Mouse (Mus musculus) MEL (cell line): ENCODE results near the gene Rif1. TPM values are rescaled to one million over a fixed set of nuclear protein-coding genes. Genes with fewer than 3 reads are reported as not detected.

Experiments used
- DNase-seq: peaks from one replicate; pipeline ENCODE4 v3.0.0; 2011; ENCODE audit warnings: low read depth, low spot score
- H3K27ac ChIP-seq: 2 replicates; pipeline ENCODE4 v1.5.1; 2012; ENCODE audit warnings: low read depth, mild to moderate bottlenecking, control low read depth, low read length, moderate library complexity; ENCODE audit not compliant: control insufficient read depth
- H3K27me3 ChIP-seq, 2 experiments: fragments of 150-350 bp in 1 of 2; sonication (generic) in 1 of 2; 2 replicates each; pipeline ENCODE4 v1.6.1; 2012; ENCODE audit warnings: low read length in 2 of 2, mild to moderate bottlenecking in 2 of 2, improper control_type of control experiment in 1 of 2, moderate library complexity in 1 of 2; ENCODE audit not compliant: insufficient read depth in 2 of 2, control insufficient read depth in 1 of 2
- H3K36me3 ChIP-seq, 2 experiments: 2 replicates each; pipeline ENCODE4 v1.6.1; 2012 to 2014; ENCODE audit warnings: low read length in 2 of 2, improper control_type of control experiment in 1 of 2, inconsistent platforms in 1 of 2, mild to moderate bottlenecking in 1 of 2; ENCODE audit not compliant: insufficient read depth in 2 of 2, control insufficient read depth in 1 of 2
- H3K4me1 ChIP-seq, 2 experiments: fragments of 150-350 bp in 1 of 2; sonication (generic) in 1 of 2; 2 replicates each; pipeline ENCODE4 v1.6.1; 2012; ENCODE audit warnings: low read length in 2 of 2, improper control_type of control experiment in 1 of 2, mild to moderate bottlenecking in 1 of 2; ENCODE audit not compliant: insufficient read depth in 2 of 2, control insufficient read depth in 1 of 2
- H3K4me3 ChIP-seq, 2 experiments: fragments of 150-350 bp in 1 of 2; sonication (generic) in 1 of 2; 2 replicates each; pipeline ENCODE4 v1.5.1; 2012; ENCODE audit warnings: low read depth in 2 of 2, low read length in 2 of 2, mild to moderate bottlenecking in 2 of 2, moderate library complexity in 2 of 2, control low read depth in 1 of 2, improper control_type of control experiment in 1 of 2; ENCODE audit not compliant: control insufficient read depth in 1 of 2, insufficient read depth in 1 of 2
- H3K79me2 ChIP-seq: 2 replicates; pipeline ENCODE4 v1.6.1; 2012; ENCODE audit warnings: mild to moderate bottlenecking, low read length, moderate library complexity; ENCODE audit not compliant: control insufficient read depth, poor library complexity, insufficient read depth
- H3K9ac ChIP-seq: 2 replicates; pipeline ENCODE4 v1.6.1; 2012; ENCODE audit warnings: low read depth, mild to moderate bottlenecking, control low read depth, low read length, moderate library complexity; ENCODE audit not compliant: control insufficient read depth, poor library complexity, severe bottlenecking
- H3K9me3 ChIP-seq: fragments of 150-350 bp; sonication (generic); replicated peaks from 2 replicates; pipeline ENCODE4 v1.6.1; 2012; ENCODE audit warnings: mild to moderate bottlenecking, low read length, improper control_type of control experiment, moderate library complexity; ENCODE audit not compliant: insufficient read depth
- BHLHE40 ChIP-seq: IDR thresholded peaks from 2 replicates; pipeline ENCODE4 v1.6.1; 2012; ENCODE audit warnings: low read depth, mild to moderate bottlenecking, inconsistent platforms, low read length, improper control_type of control experiment, borderline replicate concordance
- CHD1 ChIP-seq: IDR thresholded peaks from 2 replicates; pipeline ENCODE4 v1.6.1; 2012; ENCODE audit warnings: low read depth, mild to moderate bottlenecking, inconsistent platforms, low read length, improper control_type of control experiment
- E2F4 ChIP-seq: IDR thresholded peaks from 2 replicates; pipeline ENCODE4 v1.6.1; 2011; ENCODE audit warnings: low read depth, low read length, improper control_type of control experiment, borderline replicate concordance
- ETS1 ChIP-seq: IDR thresholded peaks from 2 replicates; pipeline ENCODE4 v1.6.1; 2012; ENCODE audit warnings: low read depth, mild to moderate bottlenecking, inconsistent platforms, low read length, improper control_type of control experiment, moderate library complexity
- GATA1 ChIP-seq: IDR thresholded peaks from 2 replicates; pipeline ENCODE4 v1.6.1; 2011; ENCODE audit warnings: low read depth, low read length, improper control_type of control experiment
- JUND ChIP-seq: IDR thresholded peaks from 2 replicates; pipeline ENCODE4 v1.6.1; 2011; ENCODE audit warnings: low read depth, mild to moderate bottlenecking, improper control_type of control experiment, low read length
- KAT2A ChIP-seq: conservative IDR thresholded peaks from 2 replicates; pipeline ENCODE4 v1.6.1; 2012; ENCODE audit warnings: low read depth, low read length, improper control_type of control experiment, inconsistent platforms
- MAFK ChIP-seq: IDR thresholded peaks from 2 replicates; pipeline ENCODE4 v1.6.1; 2011; ENCODE audit warnings: low read depth, mild to moderate bottlenecking, low read length, improper control_type of control experiment, borderline replicate concordance
- MAX ChIP-seq: IDR thresholded peaks from 2 replicates; pipeline ENCODE4 v1.6.1; 2011; ENCODE audit warnings: low read length, improper control_type of control experiment
- MEF2A ChIP-seq: IDR thresholded peaks from 2 replicates; pipeline ENCODE4 v1.6.1; 2014; ENCODE audit warnings: low read depth, mild to moderate bottlenecking, inconsistent platforms, low read length, improper control_type of control experiment; ENCODE audit not compliant: poor library complexity, insufficient replicate concordance, severe bottlenecking; ENCODE audit errors: extremely low read depth
- MXI1 ChIP-seq: IDR thresholded peaks from 2 replicates; pipeline ENCODE4 v1.6.1; 2011; ENCODE audit warnings: mild to moderate bottlenecking, low read depth, low read length, improper control_type of control experiment
- NRF1 ChIP-seq: IDR thresholded peaks from 2 replicates; pipeline ENCODE4 v1.6.1; 2014; ENCODE audit warnings: low read depth, mild to moderate bottlenecking, inconsistent platforms, low read length, improper control_type of control experiment, moderate library complexity; ENCODE audit not compliant: poor library complexity, insufficient read depth, severe bottlenecking
- POLR2A ChIP-seq, 2 experiments: IDR thresholded peaks; 2 replicates each; pipeline ENCODE4 v1.6.1; 2011 to 2012; ENCODE audit warnings: low read length in 2 of 2, mild to moderate bottlenecking in 2 of 2, control low read depth in 1 of 2, improper control_type of control experiment in 1 of 2, low read depth in 1 of 2, moderate library complexity in 1 of 2; ENCODE audit not compliant: control insufficient read depth in 1 of 2, insufficient read depth in 1 of 2, poor library complexity in 1 of 2
- RCOR1 ChIP-seq: IDR thresholded peaks from 2 replicates; pipeline ENCODE4 v1.6.1; 2012; ENCODE audit warnings: low read depth, mild to moderate bottlenecking, inconsistent platforms, low read length, improper control_type of control experiment
- SMC3 ChIP-seq: IDR thresholded peaks from 2 replicates; pipeline ENCODE4 v1.6.1; 2011; ENCODE audit warnings: low read depth, low read length, improper control_type of control experiment
- TAL1 ChIP-seq: IDR thresholded peaks from 2 replicates; pipeline ENCODE4 v1.6.1; 2012; ENCODE audit warnings: mild to moderate bottlenecking, inconsistent platforms, low read length, moderate library complexity, mixed read lengths
- TBP ChIP-seq: IDR thresholded peaks from 2 replicates; pipeline ENCODE4 v1.8.0; 2011; ENCODE audit warnings: low read depth, low read length, improper control_type of control experiment
- TCF12 ChIP-seq: IDR thresholded peaks from 2 replicates; pipeline ENCODE4 v1.6.1; 2014; ENCODE audit warnings: low read depth, mild to moderate bottlenecking, inconsistent platforms, low read length, improper control_type of control experiment, moderate library complexity
- USF1 ChIP-seq: IDR thresholded peaks from 2 replicates; pipeline ENCODE4 v1.6.1; 2014; ENCODE audit warnings: low read depth, mild to moderate bottlenecking, inconsistent platforms, low read length, improper control_type of control experiment, moderate library complexity
- ZKSCAN1 ChIP-seq: IDR thresholded peaks from 2 replicates; pipeline ENCODE4 v1.6.1; 2012; ENCODE audit warnings: low read depth, mild to moderate bottlenecking, inconsistent platforms, low read length, improper control_type of control experiment, moderate library complexity
- ZMIZ1 ChIP-seq: IDR thresholded peaks from 2 replicates; pipeline ENCODE4 v1.6.1; 2012; ENCODE audit warnings: low read depth, mild to moderate bottlenecking, inconsistent platforms, low read length, improper control_type of control experiment, moderate library complexity
- polyA plus RNA-seq, 2 experiments: library from polyadenylated mRNA; stranded (reverse) in 1 of 2; unstranded in 1 of 2; fragments of >175 nt in 1 of 2; fragments of >200 nt in 1 of 2; gene quantifications; 2 replicates each; pipeline versions ENCODE4 v1.2.1 to v1.2.4; 2012; ENCODE audit warnings: low replicate concordance in 2 of 2, low read depth in 1 of 2; ENCODE audit not compliant: insufficient read length in 2 of 2, insufficient read depth in 1 of 2, missing spikeins in 1 of 2
- total RNA-seq: library from RNA; depleted of rRNA; stranded (reverse); fragments of 300-350 nt; gene quantifications from 2 replicates; pipeline ENCODE4 v1.2.3, GENCODE M21; 2012

Rif1 gene
- total and polyA plus RNA-seq, 3 experiments: 31.7 to 247 (median 44.3) TPM

DNA sequence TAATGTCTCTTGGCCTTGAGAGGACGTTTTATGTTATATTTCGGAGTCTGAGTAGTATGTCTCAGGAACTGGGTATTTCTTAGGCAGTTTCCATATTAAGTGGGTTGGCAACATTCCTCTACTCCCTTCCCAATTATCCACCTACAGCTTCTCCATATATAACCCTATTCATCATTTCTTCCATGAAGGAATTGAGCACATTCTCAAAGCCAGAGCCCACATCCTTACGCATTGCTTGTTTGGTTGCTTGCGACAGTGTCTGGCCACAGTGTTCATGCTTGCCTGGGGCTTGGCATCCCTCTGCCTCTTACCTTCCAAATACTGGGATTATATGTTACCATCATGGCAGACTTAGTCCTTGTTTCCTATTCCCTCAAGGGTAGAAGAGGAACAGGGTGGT is 38.0 kb upstream of the Rif1 start:
- H3K9me3 ChIP-seq: no peaks in the 10 kb centered on the region
- no peak overlapping the region for H3K4me3 ChIP-seq
- no peak overlapping the region for H3K27ac ChIP-seq
- H3K9ac ChIP-seq: no peak overlapping the region
- DNase-seq: no peak
- no peaks in the 10 kb centered on the region for H3K4me1 ChIP-seq
- peaks cover 5 to 6% of the 10 kb centered on the region in 2 experiments; a peak in 3 of 4 replicates for H3K27me3 ChIP-seq
- no peaks in the 10 kb centered on the region for H3K79me2 ChIP-seq
- no peaks in the 10 kb centered on the region for H3K36me3 ChIP-seq
- TF ChIP-seq TCF12: no peak
- TF ChIP-seq RCOR1: no peak
- no peak for TF ChIP-seq TBP
- TF ChIP-seq ETS1: no peak
- no peak for TF ChIP-seq TAL1
- no peak for TF ChIP-seq MAX
- TF ChIP-seq GATA1: no peak
- TF ChIP-seq CHD1: no peak
- no peak for TF ChIP-seq BHLHE40
- TF ChIP-seq ZKSCAN1: no peak
- no peak for TF ChIP-seq MAFK
- no peak for TF ChIP-seq USF1
- TF ChIP-seq MEF2A: no peak
- TF ChIP-seq E2F4: no peak
- no peak for TF ChIP-seq SMC3
- no peak for TF ChIP-seq MXI1
- no peak for TF ChIP-seq ZMIZ1
- no peak for TF ChIP-seq POLR2A (IDR thresholded peaks at IDR 0.05; ENCODE audit: control insufficient read depth in 1 of 2, insufficient read depth in 1 of 2, low read depth in 1 of 2, low read length in 2 of 2, poor library complexity in 1 of 2)
- TF ChIP-seq KAT2A: no peak
- TF ChIP-seq JUND: no peak

GRCm38 (mm10) chr2:52035144-52035543 is 37.5 kb upstream of the Rif1 start:
- H3K4me3 ChIP-seq: no peak overlapping the region
- no peak overlapping the region for H3K9ac ChIP-seq
- H3K27ac ChIP-seq: no peak overlapping the region
- peaks cover 5 to 6% of the 10 kb centered on the region in 2 experiments; a peak in 3 of 4 replicates for H3K27me3 ChIP-seq
- H3K4me1 ChIP-seq: no peaks in the 10 kb centered on the region
- H3K79me2 ChIP-seq: no peaks in the 10 kb centered on the region
- TF ChIP-seq NRF1: no peak
- no peaks in the 10 kb centered on the region for H3K36me3 ChIP-seq
- no peak for DNase-seq
- H3K9me3 ChIP-seq: no peaks in the 10 kb centered on the region
